Mouse (Mus musculus) cerebellum, adult 2 months (tissue): ENCODE results near the gene Kirrel3.

Source experiments
- CTCF ChIP-seq: fragments of 200-500 bp; IDR thresholded peaks from 2 replicates; pipeline ENCODE4 v1.5.1; 2011; ENCODE audit warnings: low read depth, mild to moderate bottlenecking, control low read depth, low read length, moderate library complexity, borderline replicate concordance; ENCODE audit not compliant: insufficient read depth
- POLR2A ChIP-seq: fragments of 200-500 bp; IDR thresholded peaks from 2 replicates; pipeline ENCODE4 v1.6.1; 2011; ENCODE audit warnings: low read length, control low read depth, borderline replicate concordance; ENCODE audit not compliant: insufficient read depth

DNA sequence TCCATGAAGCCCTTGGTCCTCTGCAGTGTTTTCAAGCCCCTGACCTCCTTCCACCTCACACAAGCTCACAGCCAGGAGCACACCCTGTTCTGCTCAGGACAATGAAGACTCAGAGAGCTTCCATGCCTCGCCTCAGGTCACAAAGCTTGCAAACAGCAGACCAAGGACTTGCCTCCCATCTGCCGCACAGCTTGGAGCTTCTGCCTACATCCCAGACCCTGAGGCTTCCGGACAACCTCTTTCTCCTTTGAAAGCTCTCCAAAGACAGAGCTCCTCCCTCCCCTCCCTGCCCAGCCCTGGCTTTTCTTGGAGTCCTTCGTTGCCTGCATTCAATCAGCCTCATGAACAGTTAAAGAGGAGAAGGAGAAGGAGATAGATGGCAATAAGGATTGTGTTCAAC lies 397.4 kb downstream of the Kirrel3 start:
- TF ChIP-seq CTCF (no peak), POLR2A (peak; percentile 7; the same call in 1 of the 2 replicates)
